9 mouse cellular contexts compared by ENCODE assay signal in the genomic region with DNA sequence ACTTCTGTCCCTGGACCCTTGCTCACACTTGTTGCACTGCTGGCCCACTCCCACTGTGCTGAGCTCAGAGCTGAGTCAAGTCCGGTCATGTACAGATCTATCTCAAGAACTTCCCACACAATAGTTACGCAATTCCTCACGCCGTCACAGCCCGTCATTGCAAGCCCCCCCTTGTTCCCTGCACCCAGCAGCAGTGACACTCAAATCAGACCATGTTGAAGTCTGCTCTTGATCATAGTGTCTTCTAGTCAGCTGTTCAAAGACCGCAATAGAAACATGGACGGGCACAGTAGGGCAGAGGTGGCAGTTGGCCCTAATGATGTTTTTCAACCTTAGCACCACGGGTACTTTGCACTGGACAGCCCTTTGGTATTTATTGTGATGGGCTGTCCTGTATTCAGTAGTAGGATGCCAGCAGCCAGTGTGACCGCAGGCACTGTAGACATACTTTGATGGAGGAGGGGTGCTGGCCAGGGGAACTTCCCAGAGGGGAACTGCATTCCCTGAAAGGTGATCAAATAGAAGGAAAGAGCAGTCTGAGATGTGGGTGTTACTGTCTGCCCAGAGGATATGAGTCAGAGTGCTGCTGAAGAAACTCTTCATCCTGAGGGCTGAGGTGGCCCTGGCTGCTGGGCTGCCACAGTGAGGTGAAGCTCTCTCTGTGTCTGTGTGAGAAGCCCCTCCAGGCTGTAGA. TPM values are rescaled to one million over a fixed set of nuclear protein-coding genes. Genes with fewer than 3 reads are reported as not detected.
A peak's percentile ranks its signal among the peaks of the same experiment; 100 is the strongest.
DNase-seq lines count a peak whose midpoint lies in the region; ATAC-seq and TF ChIP-seq lines count a peak whose summit lies in the region.
"Had no signal": no experiment of that assay in that cellular context is flagged by ENCODE, and none has a peak within 500 bp of the region (broad histone marks: within the 10 kb centered on the region; RNA-seq: fewer than 3 reads in every experiment).

No protein-coding gene starts in this region.

- 69% methylated on average over 9 of the region's 9 CpGs for WGBS in spleen, adult 2 months
- 67% methylated on average over 9 of the region's 9 CpGs for WGBS in small intestine, adult 2 months
- WGBS in midbrain, embryonic 11.5 days, result 84% methylated on average over 9 of the region's 9 CpGs

- no peak for TF ChIP-seq CTCF in spleen, adult 2 months (IDR thresholded peaks at IDR 0.05; ENCODE audit: extremely low read depth, insufficient read depth, insufficient read length, insufficient replicate concordance)
- TF ChIP-seq CTCF in small intestine, adult 2 months (IDR thresholded peaks at IDR 0.05; ENCODE audit: extremely low read depth, insufficient read length, insufficient replicate concordance, low read depth, low read length), result no peak

- H3K27me3 ChIP-seq in erythroblast, embryonic 14.5 days (ENCODE audit: control insufficient read depth), result no peaks in the 10 kb centered on the region
- no peaks in the 10 kb centered on the region for H3K27me3 ChIP-seq in spleen, adult 2 months (ENCODE audit: control insufficient read depth, insufficient read depth, low read length)
- no peaks in the 10 kb centered on the region for H3K27me3 ChIP-seq in small intestine, adult 2 months (ENCODE audit: control insufficient read depth, insufficient read depth, low read length)
- H3K27me3 ChIP-seq in midbrain, embryonic 11.5 days (ENCODE audit: control insufficient read depth, insufficient read depth, low read length), result no peaks in the 10 kb centered on the region
- H3K27me3 ChIP-seq: neural tube, embryonic 12.5 days had no signal

- H3K9me3 ChIP-seq in erythroblast, embryonic 14.5 days (ENCODE audit: control insufficient read depth, low read length), result no peaks in the 10 kb centered on the region
- no peaks in the 10 kb centered on the region for H3K9me3 ChIP-seq in midbrain, embryonic 11.5 days (ENCODE audit: control insufficient read depth, low read length)
- H3K9me3 ChIP-seq: neural tube, embryonic 12.5 days had no signal

- ATAC-seq in erythroblast, adult 5-6 weeks (replicated peaks; ENCODE audit: low FRiP score, poor library complexity, severe bottlenecking), result no peak
- ATAC-seq in midbrain, embryonic 11.5 days (ENCODE audit: low FRiP score), result no peak

- peak overlapping the region; percentile 11 for H3K4me3 ChIP-seq in erythroblast, embryonic 14.5 days (replicated peaks)
- no peak overlapping the region for H3K4me3 ChIP-seq in spleen, adult 2 months (ENCODE audit: extremely low read depth, insufficient read depth, insufficient read length)
- no peak overlapping the region for H3K4me3 ChIP-seq in small intestine, adult 2 months (ENCODE audit: low read depth, low read length)
- no peak overlapping the region for H3K4me3 ChIP-seq in midbrain, embryonic 11.5 days (ENCODE audit: low read depth, low read length)
- H3K4me3 ChIP-seq: neural tube, embryonic 12.5 days had no signal

- peaks cover 100% of the 10 kb centered on the region for H3K36me3 ChIP-seq in erythroblast, embryonic 14.5 days (ENCODE audit: control insufficient read depth)
- peaks cover 9% of the 10 kb centered on the region for H3K36me3 ChIP-seq in spleen, adult 2 months (ENCODE audit: control insufficient read depth, insufficient read depth, low read length)
- no peaks in the 10 kb centered on the region for H3K36me3 ChIP-seq in small intestine, adult 2 months (ENCODE audit: control insufficient read depth, insufficient read depth, low read length)
- peaks cover 20% of the 10 kb centered on the region for H3K36me3 ChIP-seq in midbrain, embryonic 11.5 days (ENCODE audit: control insufficient read depth, insufficient read depth, low read length)

- no peak for DNase-seq in spleen, adult 2 months (ENCODE audit: low read depth in 1 of 2, low spot score in 2 of 2)
- no peak for DNase-seq in spleen, postnatal 36 days (ENCODE audit: low spot score in 2 of 2)
- peak; percentile 74 for DNase-seq in induced T-regulatory cell, adult 2 months (ENCODE audit: low read depth)
- no peak for DNase-seq in midbrain, embryonic 11.5 days (ENCODE audit: low spot score, missing footprints)
- DNase-seq in cerebellum, adult 9-10 months, result no peak

- H3K27ac ChIP-seq in spleen, adult 2 months (ENCODE audit: insufficient read depth, low read length), result peak overlapping the region; percentile 96
- peak overlapping the region; percentile 37 for H3K27ac ChIP-seq in small intestine, adult 2 months (ENCODE audit: insufficient read depth, low read depth, low read length)
- H3K27ac ChIP-seq in midbrain, embryonic 11.5 days (ENCODE audit: low read depth, low read length), result no peak overlapping the region
- H3K27ac ChIP-seq: neural tube, embryonic 12.5 days had no signal

- TF ChIP-seq POLR2A in spleen, adult 2 months (IDR thresholded peaks at IDR 0.05; ENCODE audit: low read depth, low read length), result no peak
- TF ChIP-seq POLR2A in small intestine, adult 2 months (IDR thresholded peaks at IDR 0.05; ENCODE audit: low read depth, low read length), result no peak

- peaks cover 98% of the 10 kb centered on the region for H3K4me1 ChIP-seq in erythroblast, embryonic 14.5 days (ENCODE audit: control insufficient read depth)
- H3K4me1 ChIP-seq in spleen, adult 2 months (ENCODE audit: control insufficient read depth, insufficient read depth, insufficient read length), result peaks cover 36% of the 10 kb centered on the region
- H3K4me1 ChIP-seq in small intestine, adult 2 months (ENCODE audit: control insufficient read depth, insufficient read depth, insufficient read length, low read length), result peaks cover 25% of the 10 kb centered on the region
- no peaks in the 10 kb centered on the region for H3K4me1 ChIP-seq in midbrain, embryonic 11.5 days (ENCODE audit: control insufficient read depth, insufficient read depth, low read length)

- no peak overlapping the region for H3K9ac ChIP-seq in midbrain, embryonic 11.5 days (ENCODE audit: low read length)
- H3K9ac ChIP-seq: neural tube, embryonic 12.5 days had no signal

- no peak overlapping the region for H3K4me2 ChIP-seq in midbrain, embryonic 11.5 days
- H3K4me2 ChIP-seq: neural tube, embryonic 12.5 days had no signal

RNA-seq across cellular contexts. Expression of gene Slc2a1, which starts 17.2 kb away (rescaled TPM):
- polyA plus RNA-seq in erythroblast, embryonic 14.5 days (2012), result 189 and 215 TPM in 2 replicates
- 0.38 and 2.7 TPM in 2 replicates for total RNA-seq in erythroblast, adult 5-6 weeks (2015; ENCODE audit: low replicate concordance)
- total RNA-seq in erythroblast, adult 5-6 weeks (2017; ENCODE audit: low replicate concordance), result 1.1 and 1.4 TPM in 2 replicates
- polyA plus RNA-seq in spleen, adult 2 months (2012; rRNA removed), result 47.7 and 68.9 TPM in 2 replicates
- polyA plus RNA-seq in small intestine, adult 2 months (2012; rRNA removed), result 20.1 and 24.1 TPM in 2 replicates
- 152 and 158 TPM in 2 replicates for polyA plus RNA-seq in midbrain, embryonic 11.5 days (2014; fragmentation: Nextera tagmentation; extraction: Ambion mirVana)

RNA-seq across cellular contexts. Expression of gene Zfp691, which starts 48.3 kb away (rescaled TPM):
- 1.8 and 2.0 TPM in 2 replicates for polyA plus RNA-seq in erythroblast, embryonic 14.5 days (2012)
- total RNA-seq in erythroblast, adult 5-6 weeks (2015; ENCODE audit: low replicate concordance), result 2.3 and 4.2 TPM in 2 replicates
- total RNA-seq in erythroblast, adult 5-6 weeks (2017; ENCODE audit: low replicate concordance), result 3.1 and 4.0 TPM in 2 replicates
- polyA plus RNA-seq in spleen, adult 2 months (2012; rRNA removed), result 10.2 and 10.4 TPM in 2 replicates
- polyA plus RNA-seq in small intestine, adult 2 months (2012; rRNA removed), result 4.2 and 6.2 TPM in 2 replicates
- 7.7 and 9.0 TPM in 2 replicates for polyA plus RNA-seq in midbrain, embryonic 11.5 days (2014; fragmentation: Nextera tagmentation; extraction: Ambion mirVana)
